Mouse (Mus musculus): ENCODE results near the gene Chd6. TPM values are rescaled to one million over a fixed set of nuclear protein-coding genes. Genes with fewer than 3 reads are reported as not detected.

Chd6 gene
- total and polyA plus RNA-seq, 3 experiments, result 10.8 to 19.7 (median 14.0) TPM

DNA sequence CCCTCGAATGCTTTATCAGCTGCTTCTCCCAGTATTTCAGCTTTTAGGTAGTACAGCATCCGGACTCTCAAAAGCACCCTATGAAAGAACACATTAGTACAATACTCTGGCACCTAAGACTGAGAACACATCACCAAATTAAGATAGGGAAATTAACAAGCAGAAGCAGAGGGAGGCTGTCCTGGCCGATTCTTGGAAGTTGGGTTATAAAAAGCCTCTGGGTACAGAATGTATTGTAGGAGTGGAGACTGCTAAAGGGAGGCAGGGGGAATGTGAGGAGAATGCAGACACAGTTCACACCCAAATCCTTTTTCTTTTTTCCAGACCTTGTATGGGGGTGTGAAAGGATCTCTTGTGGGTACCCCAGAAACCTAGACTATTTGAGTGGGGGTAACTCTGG is 126.2 kb downstream of the Chd6 start:
- Histone ChIP-seq H3K79me2 (replicated peaks; ENCODE audit: control insufficient read depth, extremely low read depth, insufficient read depth, poor library complexity, severe bottlenecking) (0 out of 2 replicates have a peak, but pooled peaks cover 1% of the 10 kb centered on the region), H3K36me3 (replicated peaks in 1 of 2; ENCODE audit: control insufficient read depth in 1 of 2, insufficient read depth in 1 of 2, low read length in 1 of 2) (peaks cover 48 to 82% of the 10 kb centered on the region in 2 experiments), H3K27me3 (replicated peaks) (no peaks in the 10 kb centered on the region), H3K4me1 (ENCODE audit: control insufficient read depth in 1 of 2, insufficient read depth in 2 of 2) (no peaks in the 10 kb centered on the region), H3K9ac (ENCODE audit: insufficient read depth, low read depth) (no peak overlapping the region), H3K9me3 (replicated peaks; ENCODE audit: low read length) (no peaks in the 10 kb centered on the region), H3K4me2 (ENCODE audit: insufficient read depth, low read depth, poor library complexity, severe bottlenecking) (no peak overlapping the region), H3K4me3 (replicated peaks in 1 of 3; ENCODE audit: low read depth in 2 of 3, low read length in 2 of 3, poor library complexity in 1 of 3) (no peak overlapping the region), H3K27ac (ENCODE audit: insufficient read depth, low read depth) (no peak overlapping the region)
- no peak for DNase-seq (ENCODE audit: extremely low read depth)
- TF ChIP-seq TBP (conservative IDR thresholded peaks at IDR 0.05; ENCODE audit: low read depth, low read length) (no peak), NRF1 (IDR thresholded peaks at IDR 0.05; ENCODE audit: low read depth, low read length) (no peak), USF1 (IDR thresholded peaks at IDR 0.05; ENCODE audit: low read depth, low read length) (no peak), EP300 (IDR thresholded peaks at IDR 0.05; ENCODE audit: low read length) (no peak), MXI1 (IDR thresholded peaks at IDR 0.05; ENCODE audit: low read depth, low read length) (no peak), ZMIZ1 (IDR thresholded peaks at IDR 0.05; ENCODE audit: low read depth, low read length) (no peak), ELF1 (IDR thresholded peaks at IDR 0.05; ENCODE audit: low read depth, low read length) (no peak), MAFK (IDR thresholded peaks at IDR 0.05; ENCODE audit: insufficient replicate concordance, low read length) (no peak), JUN (IDR thresholded peaks at IDR 0.05; ENCODE audit: insufficient read depth, low read depth, low read length) (no peak), UBTF (IDR thresholded peaks at IDR 0.05; ENCODE audit: low read depth, low read length) (no peak), MEF2A (IDR thresholded peaks at IDR 0.05; ENCODE audit: borderline replicate concordance, low read depth, low read length) (no peak), KAT2A (IDR thresholded peaks at IDR 0.05; ENCODE audit: insufficient replicate concordance, low read length) (no peak), POLR2AphosphoS2 (IDR thresholded peaks at IDR 0.05; ENCODE audit: low read depth, low read length) (no peak), GABPA (IDR thresholded peaks at IDR 0.05; ENCODE audit: insufficient replicate concordance, low read depth, low read length) (no peak), HCFC1 (IDR thresholded peaks at IDR 0.05; ENCODE audit: low read depth, low read length) (no peak)
- in situ Hi-C loops (cut with MboI; ENCODE audit: low pct_ligation_motif_present, low pct_unique_long_range_greater_than_20kb, low sequenced_read_pairs) (no loop called here), dilution Hi-C loops (cut with MboI; ENCODE audit: extremely low pct_ligation_motif_present, extremely low pct_unique_long_range_greater_than_20kb, low sequenced_read_pairs) (no loop called here)

DNA sequence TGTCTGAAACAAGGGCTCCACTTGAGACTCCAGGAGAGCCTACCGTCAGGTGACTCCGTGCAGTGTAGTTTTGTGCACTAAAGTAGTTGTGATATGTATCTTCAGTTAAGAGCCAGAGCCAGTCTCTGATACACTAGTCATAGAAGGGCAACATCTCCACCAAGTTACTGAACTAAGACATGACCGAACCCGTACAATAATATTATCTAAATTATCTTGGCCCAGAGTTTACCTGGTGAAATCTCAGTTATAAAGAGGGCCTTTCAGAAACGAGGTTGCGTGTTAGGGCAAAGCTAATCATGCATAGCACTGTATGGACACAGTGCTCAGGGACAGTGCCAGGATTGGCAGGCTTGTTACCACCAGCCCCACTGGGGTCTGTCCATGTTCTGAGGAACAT is 127.1 kb downstream of the Chd6 start:
- 0 out of 2 replicates have a peak, but pooled peaks cover 1% of the 10 kb centered on the region for H3K79me2 ChIP-seq (replicated peaks; ENCODE audit: control insufficient read depth, extremely low read depth, insufficient read depth, poor library complexity, severe bottlenecking)

More for the DNA sequence above, 127.1 kb downstream of the Chd6 start:
- H3K4me3 ChIP-seq (replicated peaks in 1 of 3; ENCODE audit: low read depth in 2 of 3, low read length in 2 of 3, poor library complexity in 1 of 3), result no peak overlapping the region
- DNase-seq (ENCODE audit: extremely low read depth), result no peak
- no peaks in the 10 kb centered on the region for H3K9me3 ChIP-seq (replicated peaks; ENCODE audit: low read length)
- H3K36me3 ChIP-seq (replicated peaks in 1 of 2; ENCODE audit: control insufficient read depth in 1 of 2, insufficient read depth in 1 of 2, low read length in 1 of 2), result peaks cover 47 to 82% of the 10 kb centered on the region in 2 experiments
- dilution Hi-C loops (cut with MboI; ENCODE audit: extremely low pct_ligation_motif_present, extremely low pct_unique_long_range_greater_than_20kb, low sequenced_read_pairs) (no loop called here), in situ Hi-C loops (cut with MboI; ENCODE audit: low pct_ligation_motif_present, low pct_unique_long_range_greater_than_20kb, low sequenced_read_pairs) (no loop called here)
- no peaks in the 10 kb centered on the region for H3K27me3 ChIP-seq (replicated peaks)
- no peak overlapping the region for H3K9ac ChIP-seq (ENCODE audit: insufficient read depth, low read depth)
- TF ChIP-seq EP300 (IDR thresholded peaks at IDR 0.05; ENCODE audit: low read length) (no peak), USF2 (conservative IDR thresholded peaks at IDR 0.05; ENCODE audit: low read depth, low read length) (no peak)
- no peak overlapping the region for H3K4me2 ChIP-seq (ENCODE audit: insufficient read depth, low read depth, poor library complexity, severe bottlenecking)
- no peak overlapping the region for H3K27ac ChIP-seq (ENCODE audit: insufficient read depth, low read depth)
- H3K4me1 ChIP-seq (ENCODE audit: control insufficient read depth in 1 of 2, insufficient read depth in 2 of 2), result no peaks in the 10 kb centered on the region
